Mouse (Mus musculus) limb, embryonic 14.5 days (tissue): Measurements from ENCODE around the gene Ube2g1. TPM values are rescaled to one million over a fixed set of nuclear protein-coding genes. Genes with fewer than 3 reads are reported as not detected.

Experiments
- ATAC-seq: fragments of 200-750 bp; cut with Nextera tagmentation; 2 replicates; pipeline ENCODE4 v1.8.0; 2017; ENCODE audit warnings: low read depth, moderate number of reproducible peaks, moderate TSS enrichment; ENCODE audit not compliant: low FRiP score
- DNase-seq: peaks from one replicate; pipeline ENCODE4 v3.0.0-alpha.2; 2015; ENCODE audit warnings: low spot score
- H3K27ac ChIP-seq: fragments of 300-500 bp; sonication (generic); replicated peaks from 2 replicates; pipeline ENCODE4 v1.5.1; 2014; ENCODE audit warnings: low read depth, mild to moderate bottlenecking, low read length, moderate library complexity, mixed read lengths
- H3K27me3 ChIP-seq: fragments of 300-500 bp; sonication (generic); 2 replicates; pipeline ENCODE4 v1.6.1; 2014; ENCODE audit warnings: low read length, mixed read lengths; ENCODE audit not compliant: control insufficient read depth, insufficient read depth
- H3K36me3 ChIP-seq: fragments of 300-500 bp; sonication (generic); 2 replicates; pipeline ENCODE4 v1.6.1; 2014; ENCODE audit warnings: mild to moderate bottlenecking, low read length, moderate library complexity, mixed read lengths; ENCODE audit not compliant: control insufficient read depth, insufficient read depth
- H3K4me1 ChIP-seq: fragments of 300-500 bp; sonication (generic); 2 replicates; pipeline ENCODE4 v1.6.1; 2014; ENCODE audit warnings: antibody characterized with exemption, low read length, mixed read lengths; ENCODE audit not compliant: control insufficient read depth, insufficient read depth
- H3K4me2 ChIP-seq: fragments of 300-500 bp; sonication (generic); replicated peaks from 2 replicates; pipeline ENCODE4 v1.6.1; 2014; ENCODE audit warnings: low read depth, mild to moderate bottlenecking, low read length, moderate library complexity; ENCODE audit not compliant: severe bottlenecking
- H3K4me3 ChIP-seq: fragments of 300-500 bp; sonication (generic); replicated peaks from 2 replicates; pipeline ENCODE4 v1.5.1; 2014; ENCODE audit warnings: low read length
- H3K9ac ChIP-seq: fragments of 300-500 bp; sonication (generic); 2 replicates; pipeline ENCODE4 v1.6.1; 2014; ENCODE audit warnings: mild to moderate bottlenecking, low read depth, low read length, moderate library complexity; ENCODE audit not compliant: severe bottlenecking
- H3K9me3 ChIP-seq: fragments of 300-500 bp; sonication (generic); 2 replicates; pipeline ENCODE4 v1.6.1; 2016; ENCODE audit warnings: low read length; ENCODE audit not compliant: control insufficient read depth
- POLR2A ChIP-seq: fragments of 200-500 bp; IDR thresholded peaks from 2 replicates; pipeline ENCODE4 v1.8.0; 2012; ENCODE audit warnings: inconsistent platforms, mild to moderate bottlenecking, moderate library complexity, borderline replicate concordance; ENCODE audit not compliant: insufficient read depth, insufficient read length; ENCODE audit errors: extremely low read depth
- WGBS: fragments of 180-500 bp; shearing (Covaris S2); extraction: QIAGEN DNeasy Blood & Tissue Kit; methylation state at CpG from one replicate; pipeline ENCODE4 v1.1.7; 2014; 5-methylcytosine and 5-hydroxymethylcytosine counted together
- polyA plus RNA-seq, 2 experiments: library from polyadenylated mRNA; depleted of rRNA in 1 of 2; stranded (reverse) in 1 of 2; unstranded in 1 of 2; fragments of >200 nt; fragmentation: Nextera tagmentation in 1 of 2; extraction: Ambion mirVana in 1 of 2; gene quantifications; 2 replicates each; pipeline versions ENCODE4 v1.2.1 to v1.2.3; 2012 to 2014

The Ube2g1 gene
- polyA plus RNA-seq, 2 experiments = 30.4 to 69.7 TPM

DNA sequence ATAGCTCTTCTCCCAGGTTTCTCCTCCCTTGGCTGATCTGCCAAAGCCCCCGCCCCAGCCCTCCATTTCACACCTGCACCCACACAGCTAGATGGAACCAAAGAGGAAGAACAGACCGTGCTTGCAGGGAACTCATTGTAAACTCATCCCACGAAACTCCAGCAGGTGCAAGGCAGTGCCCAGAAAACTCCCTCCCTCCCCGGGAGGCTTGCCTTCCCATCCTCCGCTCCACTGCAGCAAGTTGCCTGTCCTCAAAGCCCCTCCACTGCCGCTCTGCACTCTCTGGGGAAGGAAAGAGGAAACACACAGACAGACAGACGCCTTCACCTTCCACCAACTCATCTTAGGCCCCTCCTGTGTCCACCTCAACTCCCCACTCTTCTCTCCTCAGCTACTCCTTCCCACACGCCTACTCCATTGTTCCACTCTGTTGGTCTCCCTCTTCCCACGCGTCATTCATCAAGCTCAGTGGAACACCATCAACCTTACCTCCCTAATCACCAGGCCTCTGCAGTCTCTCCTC is 40.2 kb upstream of the Ube2g1 start:
- DNase-seq = no peak
- TF ChIP-seq POLR2A = no peak
- no peaks in the 10 kb centered on the region for H3K27me3 ChIP-seq
- no peaks in the 10 kb centered on the region for H3K4me1 ChIP-seq
- H3K36me3 ChIP-seq = no peaks in the 10 kb centered on the region
- H3K9me3 ChIP-seq = no peaks in the 10 kb centered on the region
- no peak overlapping the region for H3K4me2 ChIP-seq
- H3K9ac ChIP-seq = no peak overlapping the region
- 46% methylated on average over 9 of the region's 10 CpGs for WGBS
- no peak overlapping the region for H3K27ac ChIP-seq
- H3K4me3 ChIP-seq = no peak overlapping the region
- no peak for ATAC-seq

DNA sequence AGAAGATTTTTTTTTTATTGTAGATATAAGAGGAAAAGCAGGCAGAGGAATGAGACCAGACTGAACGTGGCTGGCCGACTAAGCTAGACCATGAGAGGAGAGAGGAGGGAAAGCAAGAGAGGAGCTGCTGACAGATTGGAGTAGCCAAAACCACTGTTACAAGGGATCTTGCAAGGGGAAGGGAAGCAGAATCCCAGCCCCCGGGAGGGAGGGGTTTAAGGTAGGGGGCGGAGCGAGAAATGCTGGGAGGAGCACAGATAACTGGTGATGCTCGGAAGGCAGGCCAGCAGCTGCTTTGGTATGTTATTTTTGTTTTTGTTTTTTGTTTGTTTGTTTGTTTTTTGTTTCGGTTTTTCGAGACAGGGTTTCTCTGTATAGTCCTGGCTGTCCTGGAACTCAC is 38.0 kb upstream of the Ube2g1 start:
- DNase-seq (no peak), ATAC-seq (no peak)
- Histone ChIP-seq H3K4me2 (no peak overlapping the region), H3K36me3 (no peaks in the 10 kb centered on the region), H3K4me1 (no peaks in the 10 kb centered on the region), H3K9me3 (no peaks in the 10 kb centered on the region), H3K4me3 (no peak overlapping the region), H3K27me3 (no peaks in the 10 kb centered on the region), H3K27ac (no peak overlapping the region), H3K9ac (no peak overlapping the region)
- no peak for TF ChIP-seq POLR2A
- WGBS = 46% methylated on average over 8 of the region's 8 CpGs

DNA sequence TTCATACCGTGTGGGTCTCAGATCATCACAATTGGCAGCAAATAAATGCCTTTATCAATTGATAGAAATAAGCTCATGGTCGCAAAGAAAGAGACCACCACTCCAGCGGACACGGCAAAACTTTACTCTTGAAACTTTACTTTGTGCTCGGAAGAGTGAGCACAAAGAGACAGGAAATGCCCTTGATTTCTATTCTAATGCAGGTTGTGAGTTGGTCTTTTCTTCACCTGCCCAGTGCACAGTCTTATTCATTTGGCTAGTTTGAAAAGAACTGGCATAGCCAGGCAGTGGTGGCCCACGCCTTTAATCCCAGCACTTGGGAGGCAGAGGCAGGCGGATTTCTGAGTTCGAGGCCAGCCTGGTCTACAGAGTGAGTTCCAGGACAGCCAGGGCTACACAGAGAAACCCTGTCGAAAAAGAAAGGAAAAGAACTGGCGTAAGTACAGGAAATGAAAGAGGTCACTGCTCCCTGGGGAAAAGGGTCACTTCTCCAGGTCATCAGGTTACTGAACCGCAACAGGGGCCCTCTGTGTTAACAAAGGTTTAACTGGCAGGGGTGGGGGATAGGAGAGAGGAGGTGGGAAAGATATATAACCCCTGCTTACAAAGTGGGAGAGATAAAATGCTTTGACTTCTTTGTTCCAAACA is 37.3 kb upstream of the Ube2g1 start:
- TF ChIP-seq POLR2A = no peak
- H3K36me3 ChIP-seq = no peaks in the 10 kb centered on the region
- H3K9ac ChIP-seq = no peak overlapping the region
- ATAC-seq (no peak), DNase-seq (no peak)
- H3K27me3 ChIP-seq = no peaks in the 10 kb centered on the region
- H3K4me2 ChIP-seq = no peak overlapping the region
- H3K4me3 ChIP-seq = no peak overlapping the region
- WGBS = 79% methylated on average over 11 of the region's 11 CpGs
- H3K27ac ChIP-seq = no peak overlapping the region
- no peaks in the 10 kb centered on the region for H3K9me3 ChIP-seq
- H3K4me1 ChIP-seq = no peaks in the 10 kb centered on the region

DNA sequence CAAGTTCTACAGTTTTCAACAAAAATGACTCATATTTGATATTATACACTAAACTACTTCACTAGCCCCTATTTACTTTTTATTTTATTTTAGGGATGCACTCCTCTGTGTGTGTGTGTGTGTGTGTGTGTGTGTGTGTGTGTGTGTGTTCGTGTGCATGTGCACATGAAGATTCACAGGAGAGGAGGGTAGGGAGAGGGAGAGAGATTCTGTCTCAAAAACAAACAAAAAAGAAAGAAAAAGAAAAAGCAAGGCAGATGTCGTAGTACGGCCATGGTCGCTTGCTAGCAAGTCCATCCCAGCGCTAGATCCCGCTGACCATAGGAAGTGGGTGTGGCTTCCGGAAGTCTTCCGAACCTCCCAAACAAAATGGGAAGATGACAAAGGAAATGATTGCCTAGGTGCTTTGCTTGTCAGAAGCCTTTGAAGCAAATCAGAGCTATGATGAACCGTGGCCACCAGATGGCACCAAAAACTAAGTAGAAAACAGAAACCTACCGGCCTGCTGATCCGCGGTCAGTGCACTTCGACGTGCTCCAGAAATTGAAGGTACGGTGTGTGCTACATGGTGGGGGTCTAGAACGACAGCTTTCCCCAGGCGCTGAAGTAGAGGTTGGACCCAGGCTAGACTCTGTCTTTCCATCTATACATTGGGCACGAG is 36.6 kb upstream of the Ube2g1 start:
- 4% methylated on average over 18 of the region's 18 CpGs for WGBS
- peak; percentile 80 for ATAC-seq

DNA sequence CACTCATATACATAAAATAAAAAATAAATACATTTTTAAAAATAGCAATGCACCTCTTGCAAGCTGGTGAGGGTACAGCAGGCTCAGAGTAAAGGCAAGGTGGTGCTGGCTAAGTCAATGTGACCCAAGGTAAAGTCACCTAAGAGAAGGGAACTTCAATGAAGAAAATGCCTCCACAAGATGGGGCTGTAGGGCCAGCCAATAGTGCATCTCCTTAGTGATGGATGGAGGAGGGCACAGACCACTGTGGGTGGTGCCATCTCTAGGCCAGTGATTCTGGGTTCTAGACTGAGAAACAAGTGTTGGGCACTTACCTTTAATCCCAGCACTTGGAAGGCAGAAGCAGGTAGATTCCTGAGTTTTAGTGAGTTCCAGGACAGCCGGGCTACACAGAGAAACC is 33.3 kb upstream of the Ube2g1 start:
- no peak for TF ChIP-seq POLR2A
- 100% methylated on average over 1 of the region's 1 CpGs for WGBS
- Histone ChIP-seq H3K4me3 (no peak overlapping the region), H3K36me3 (no peaks in the 10 kb centered on the region), H3K27me3 (no peaks in the 10 kb centered on the region), H3K9ac (no peak overlapping the region), H3K9me3 (no peaks in the 10 kb centered on the region), H3K27ac (no peak overlapping the region), H3K4me2 (no peak overlapping the region), H3K4me1 (no peaks in the 10 kb centered on the region; the same call in 1 of the 2 replicates)
- ATAC-seq (no peak), DNase-seq (no peak)

More for the DNA sequence above, 36.6 kb upstream of the Ube2g1 start:
- H3K9me3 ChIP-seq = no peaks in the 10 kb centered on the region
- no peaks in the 10 kb centered on the region for H3K36me3 ChIP-seq
- H3K27me3 ChIP-seq = no peaks in the 10 kb centered on the region
- H3K4me1 ChIP-seq = no peaks in the 10 kb centered on the region
- peak; percentile 89 for DNase-seq
- no peak for TF ChIP-seq POLR2A
- peak overlapping the region; percentile 33 for H3K4me2 ChIP-seq
- no peak overlapping the region; the same call in 1 of the 2 replicates for H3K4me3 ChIP-seq
- H3K9ac ChIP-seq = no peak overlapping the region
- H3K27ac ChIP-seq = no peak overlapping the region
